Mouse (Mus musculus) lung, postnatal 36 days (tissue): ENCODE data around the gene Mfsd13b.

ENCODE experiments used
- DNase-seq: peaks from one replicate; pipeline ENCODE4 v3.0.0; 2022; ENCODE audit warnings: mixed read lengths

The Mfsd13b gene

DNA sequence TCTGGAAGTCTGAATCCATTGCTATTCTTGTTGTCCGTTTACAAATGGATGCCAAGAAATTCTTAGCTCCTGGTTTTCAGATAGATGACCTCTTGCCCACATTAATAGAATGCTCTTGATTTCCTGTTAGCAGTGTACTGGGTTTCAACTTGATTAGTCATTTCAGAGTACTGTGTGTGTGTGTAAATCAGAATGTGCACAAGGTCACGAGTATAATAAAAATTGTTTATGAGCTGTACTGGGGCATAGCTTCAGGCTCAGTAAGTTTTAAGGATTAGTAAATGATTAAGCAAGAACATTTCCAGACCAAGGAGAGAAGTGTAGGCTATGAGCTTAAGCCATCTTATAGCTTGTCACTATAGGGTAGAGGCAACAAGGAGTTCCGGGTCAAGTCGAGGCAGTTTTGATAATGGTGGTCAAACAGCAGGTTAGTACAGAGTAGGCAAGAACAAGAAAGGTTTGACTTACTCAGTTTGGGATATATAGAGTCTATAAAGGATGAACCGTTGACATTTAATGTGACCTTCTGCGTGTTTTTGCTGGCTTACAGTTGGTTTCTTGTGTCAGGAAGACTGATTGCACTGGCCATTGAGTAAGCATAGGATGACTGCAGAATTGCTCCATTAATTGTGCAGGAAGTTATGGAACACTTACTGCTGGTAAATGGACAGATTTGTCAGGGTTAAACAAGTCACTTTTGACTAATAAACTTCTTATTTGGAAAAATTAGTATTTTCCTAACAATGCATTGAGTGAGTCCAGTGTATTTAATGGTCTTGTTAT, 63.6 kb downstream of the Mfsd13b start:
- DNase-seq, result no peak

DNA sequence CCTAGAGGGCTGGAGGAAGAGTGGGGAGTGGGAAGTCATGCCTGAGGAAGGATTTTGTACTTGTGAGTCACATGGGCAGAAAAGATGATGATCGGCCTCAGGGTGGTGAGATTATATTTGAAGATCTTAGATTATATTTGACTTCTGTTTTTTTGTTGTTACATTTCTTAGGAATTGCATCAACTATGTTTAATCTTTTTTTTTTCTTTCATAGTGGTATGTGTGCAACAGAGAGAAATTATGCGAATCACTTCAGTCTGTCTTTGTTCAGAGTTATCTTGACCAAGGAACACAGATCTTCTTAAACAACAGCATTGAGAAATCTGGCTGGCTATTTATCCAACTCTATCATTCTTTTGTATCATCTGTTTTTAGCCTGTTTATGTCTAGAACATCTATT, 65.3 kb downstream of the Mfsd13b start:
- no peak for DNase-seq

DNA sequence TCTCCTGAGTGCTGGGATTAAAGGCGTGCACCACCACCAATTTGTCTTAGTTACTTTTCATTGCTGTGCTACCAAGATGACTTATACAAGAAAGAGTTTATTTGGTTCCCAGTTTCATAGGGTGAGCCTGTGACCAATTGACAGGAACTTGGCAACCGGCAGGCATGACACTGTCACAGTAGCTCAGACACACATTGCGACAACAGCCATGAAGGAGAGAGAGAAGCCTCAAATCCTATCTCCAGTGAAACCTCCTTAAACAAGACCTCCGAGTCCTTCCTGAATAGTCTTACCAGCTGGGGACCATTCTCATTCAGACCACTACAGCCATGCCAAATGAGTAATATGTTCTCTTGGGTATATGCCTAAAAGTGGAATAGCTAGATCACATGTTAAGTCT, 70.8 kb downstream of the Mfsd13b start:
- no peak for DNase-seq

DNA sequence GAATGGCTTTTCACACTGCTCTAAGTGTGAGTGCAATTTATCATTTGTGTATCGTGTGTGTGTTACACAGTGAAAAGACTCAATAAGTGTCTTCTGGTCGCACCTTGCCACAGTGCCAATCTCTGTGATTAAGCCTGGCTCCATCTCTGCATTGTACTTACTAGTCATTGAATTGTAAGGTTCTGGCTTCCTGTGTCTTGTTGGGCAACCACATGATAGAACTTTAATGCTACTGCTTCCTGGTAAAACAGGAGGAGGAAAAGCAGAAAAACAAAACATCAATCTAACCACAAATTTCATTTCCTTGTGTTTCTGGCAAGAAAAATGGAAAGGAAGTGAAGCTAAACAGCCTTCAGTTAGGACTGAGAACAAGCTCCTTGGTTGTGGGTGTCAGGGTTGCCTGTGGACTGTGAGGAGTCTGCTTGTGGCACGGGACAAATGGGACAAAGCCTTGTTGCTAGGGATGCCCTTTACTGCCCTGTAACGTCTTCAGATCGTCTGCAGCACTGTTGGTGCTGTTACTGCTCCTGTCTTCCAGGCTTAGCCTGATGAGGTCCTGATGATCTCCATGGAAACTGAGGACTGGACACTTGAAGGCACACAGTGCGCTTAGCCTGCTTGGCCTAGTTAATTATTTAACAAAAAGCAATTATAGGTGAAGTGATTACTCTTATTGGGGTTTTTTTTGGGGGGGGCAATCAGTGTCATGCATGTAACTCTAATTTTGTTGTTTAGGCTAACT, 77.3 kb downstream of the Mfsd13b start:
- no peak for DNase-seq

DNA sequence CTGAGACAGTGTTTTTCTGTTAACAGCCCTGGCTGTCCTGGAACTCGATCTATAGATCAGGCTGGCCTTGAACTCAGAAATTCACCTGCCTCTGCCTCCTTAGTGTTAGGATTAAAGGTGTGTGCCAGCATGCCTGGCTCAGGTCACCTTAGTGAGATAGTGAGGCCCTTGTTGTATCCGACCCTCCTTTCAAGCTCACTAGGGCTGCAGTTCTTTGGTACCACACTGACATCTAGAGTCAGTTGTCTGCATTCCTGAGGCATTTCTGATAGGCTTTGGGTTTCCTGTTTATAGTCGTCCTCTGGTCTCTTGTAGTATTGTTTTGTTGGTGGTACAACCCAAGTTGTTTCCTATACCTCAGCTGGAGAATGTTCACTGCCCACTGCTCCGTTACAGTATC, 82.0 kb downstream of the Mfsd13b start:
- peak; percentile 61 for DNase-seq
